Mouse (Mus musculus): Measurements from ENCODE around the gene Ptpn3. TPM values are rescaled to one million over a fixed set of nuclear protein-coding genes. Genes with fewer than 3 reads are reported as not detected.

Gene Ptpn3
- total and polyA plus RNA-seq, 3 experiments, result 0.08 to 0.14 (median 0.09) TPM

GRCm38 (mm10) chr4:57186035-57186434 is 115.6 kb downstream of the Ptpn3 start:
- Histone ChIP-seq H3K9ac (ENCODE audit: insufficient read depth, low read depth) (no peak overlapping the region), H3K4me2 (ENCODE audit: insufficient read depth, low read depth, poor library complexity, severe bottlenecking) (no peak overlapping the region), H3K4me3 (replicated peaks in 1 of 3; ENCODE audit: low read depth in 2 of 3, low read length in 2 of 3, poor library complexity in 1 of 3) (no peak overlapping the region), H3K27me3 (replicated peaks) (no peaks in the 10 kb centered on the region), H3K79me2 (replicated peaks; ENCODE audit: control insufficient read depth, extremely low read depth, insufficient read depth, poor library complexity, severe bottlenecking) (no peaks in the 10 kb centered on the region), H3K36me3 (replicated peaks in 1 of 2; ENCODE audit: control insufficient read depth in 1 of 2, insufficient read depth in 1 of 2, low read length in 1 of 2) (no peaks in the 10 kb centered on the region), H3K4me1 (ENCODE audit: control insufficient read depth in 1 of 2, insufficient read depth in 2 of 2) (peaks cover 4 to 24% of the 10 kb centered on the region in 2 experiments; a peak in 3 of 4 replicates), H3K27ac (ENCODE audit: insufficient read depth, low read depth) (no peak overlapping the region), H3K9me3 (replicated peaks; ENCODE audit: low read length) (no peaks in the 10 kb centered on the region)
- no peak for DNase-seq (ENCODE audit: extremely low read depth)
- dilution Hi-C loops (cut with MboI; ENCODE audit: extremely low pct_ligation_motif_present, extremely low pct_unique_long_range_greater_than_20kb, low sequenced_read_pairs), result no loop called here
- no peak for TF ChIP-seq CHD2 (IDR thresholded peaks at IDR 0.05; ENCODE audit: low read length)
- TF ChIP-seq POLR2AphosphoS2 (IDR thresholded peaks at IDR 0.05; ENCODE audit: low read depth, low read length), result no peak
- no peak for TF ChIP-seq USF2 (conservative IDR thresholded peaks at IDR 0.05; ENCODE audit: low read depth, low read length)
- TF ChIP-seq MAFK (IDR thresholded peaks at IDR 0.05; ENCODE audit: insufficient replicate concordance, low read length), result no peak
- in situ Hi-C loops (cut with MboI; ENCODE audit: low pct_ligation_motif_present, low pct_unique_long_range_greater_than_20kb, low sequenced_read_pairs), result no loop called here

DNA sequence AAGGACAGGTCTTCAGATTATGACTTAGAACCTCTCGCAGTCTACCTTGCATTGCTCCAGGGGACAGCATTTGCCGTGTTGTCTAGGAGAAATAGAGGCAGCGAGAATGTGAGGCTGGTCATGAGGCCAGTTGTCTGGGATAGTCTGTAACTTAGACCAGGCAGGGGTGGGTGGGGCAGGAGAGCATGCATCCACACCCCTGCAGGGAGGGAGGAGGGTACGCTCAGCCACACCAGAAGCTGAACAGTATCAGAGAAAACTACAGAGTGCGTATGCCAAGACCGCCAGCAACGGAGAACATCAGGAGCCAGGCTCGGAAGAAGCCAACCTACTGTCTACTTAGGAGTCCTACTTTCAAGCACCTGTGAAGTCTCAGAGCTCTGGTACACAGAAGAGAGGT is 116.2 kb downstream of the Ptpn3 start:
- H3K9ac ChIP-seq (ENCODE audit: insufficient read depth, low read depth), result no peak overlapping the region
- dilution Hi-C loops (cut with MboI; ENCODE audit: extremely low pct_ligation_motif_present, extremely low pct_unique_long_range_greater_than_20kb, low sequenced_read_pairs) (no loop called here), in situ Hi-C loops (cut with MboI; ENCODE audit: low pct_ligation_motif_present, low pct_unique_long_range_greater_than_20kb, low sequenced_read_pairs) (no loop called here)
- no peaks in the 10 kb centered on the region for H3K9me3 ChIP-seq (replicated peaks; ENCODE audit: low read length)
- peaks cover 4 to 18% of the 10 kb centered on the region in 2 experiments; a peak in 3 of 4 replicates for H3K4me1 ChIP-seq (ENCODE audit: control insufficient read depth in 1 of 2, insufficient read depth in 2 of 2)
- no peak for DNase-seq (ENCODE audit: extremely low read depth)
- H3K36me3 ChIP-seq (replicated peaks in 1 of 2; ENCODE audit: control insufficient read depth in 1 of 2, insufficient read depth in 1 of 2, low read length in 1 of 2), result no peaks in the 10 kb centered on the region
- no peaks in the 10 kb centered on the region for H3K79me2 ChIP-seq (replicated peaks; ENCODE audit: control insufficient read depth, extremely low read depth, insufficient read depth, poor library complexity, severe bottlenecking)
- H3K4me3 ChIP-seq (replicated peaks in 1 of 3; ENCODE audit: low read depth in 2 of 3, low read length in 2 of 3, poor library complexity in 1 of 3), result no peak overlapping the region
- H3K27me3 ChIP-seq (replicated peaks), result no peaks in the 10 kb centered on the region
- TF ChIP-seq BHLHE40 (IDR thresholded peaks at IDR 0.05; ENCODE audit: low read depth, low read length) (no peak), ELF1 (IDR thresholded peaks at IDR 0.05; ENCODE audit: low read depth, low read length) (no peak), MAX (IDR thresholded peaks at IDR 0.05; ENCODE audit: low read length) (no peak), UBTF (IDR thresholded peaks at IDR 0.05; ENCODE audit: low read depth, low read length) (no peak), SMC3 (IDR thresholded peaks at IDR 0.05; ENCODE audit: low read depth, low read length) (no peak), CHD2 (IDR thresholded peaks at IDR 0.05; ENCODE audit: low read length) (no peak), NRF1 (IDR thresholded peaks at IDR 0.05; ENCODE audit: low read depth, low read length) (no peak), USF2 (conservative IDR thresholded peaks at IDR 0.05; ENCODE audit: low read depth, low read length) (no peak), TCF12 (IDR thresholded peaks at IDR 0.05; ENCODE audit: low read depth, low read length) (no peak), NELFE (IDR thresholded peaks at IDR 0.05; ENCODE audit: low read depth, low read length) (no peak), IRF4 (IDR thresholded peaks at IDR 0.05; ENCODE audit: low read depth, low read length) (no peak), ZKSCAN1 (IDR thresholded peaks at IDR 0.05; ENCODE audit: borderline replicate concordance, low read depth, low read length) (no peak), POLR2A (IDR thresholded peaks at IDR 0.05; ENCODE audit: low read depth, low read length) (no peak), KAT2A (IDR thresholded peaks at IDR 0.05; ENCODE audit: insufficient replicate concordance, low read length) (no peak), MAZ (IDR thresholded peaks at IDR 0.05; ENCODE audit: low read depth, low read length) (no peak)
- H3K27ac ChIP-seq (ENCODE audit: insufficient read depth, low read depth), result no peak overlapping the region
- no peak overlapping the region for H3K4me2 ChIP-seq (ENCODE audit: insufficient read depth, low read depth, poor library complexity, severe bottlenecking)
